Mouse (Mus musculus) heart, adult 9 months (tissue): Measurements from ENCODE around the gene Ttc39b.
A peak's percentile ranks its signal among the peaks of the same experiment; 100 is the strongest.

Source experiments
- DNase-seq, 2 experiments: peaks; one replicate each; pipeline ENCODE4 v3.0.0; 2022; ENCODE audit warnings: low spot score in 2 of 2

Ttc39b gene

DNA sequence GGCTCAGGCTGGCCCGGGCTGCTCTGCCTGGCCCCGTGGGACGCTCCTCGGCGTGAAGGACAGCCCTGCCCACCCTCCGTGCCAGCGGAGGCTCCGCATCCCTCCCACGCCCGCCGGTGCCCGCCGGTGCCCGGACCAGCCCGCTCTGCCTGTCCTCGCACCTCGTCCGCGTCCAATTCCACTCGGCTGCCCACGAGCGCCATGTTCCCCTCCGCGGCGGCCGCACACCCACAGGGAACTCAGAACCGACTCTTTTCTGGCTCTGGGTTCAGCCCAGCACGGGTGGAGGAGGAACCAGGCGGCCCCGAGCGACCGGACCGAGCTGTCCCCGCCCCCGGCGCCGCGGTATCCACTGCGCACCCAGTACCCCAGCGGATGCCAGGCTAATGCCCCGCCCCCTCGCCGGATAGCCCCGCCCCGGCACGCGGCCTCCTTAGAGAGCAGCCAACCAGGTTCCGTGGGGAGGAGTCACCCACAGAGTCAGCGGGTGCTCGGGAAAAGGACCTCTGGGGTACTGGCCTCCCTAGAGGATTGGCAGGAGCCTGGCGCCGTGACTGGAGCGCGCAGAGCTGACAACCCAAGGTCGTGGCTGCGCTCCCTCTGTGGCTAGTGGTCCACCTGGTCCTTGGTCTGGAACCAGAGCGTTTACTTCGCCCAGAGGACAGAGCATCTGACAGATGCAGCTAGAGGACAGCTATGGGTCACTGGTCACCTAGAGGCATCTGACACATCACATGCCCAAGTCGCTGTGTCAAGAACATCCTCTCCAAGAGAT is at the start of gene Ttc39b:
Ttc39b (minus strand) TSS at position 346 of the 775 bp plus-strand sequence.
- DNase-seq = peak; percentile 98 to 99

DNA sequence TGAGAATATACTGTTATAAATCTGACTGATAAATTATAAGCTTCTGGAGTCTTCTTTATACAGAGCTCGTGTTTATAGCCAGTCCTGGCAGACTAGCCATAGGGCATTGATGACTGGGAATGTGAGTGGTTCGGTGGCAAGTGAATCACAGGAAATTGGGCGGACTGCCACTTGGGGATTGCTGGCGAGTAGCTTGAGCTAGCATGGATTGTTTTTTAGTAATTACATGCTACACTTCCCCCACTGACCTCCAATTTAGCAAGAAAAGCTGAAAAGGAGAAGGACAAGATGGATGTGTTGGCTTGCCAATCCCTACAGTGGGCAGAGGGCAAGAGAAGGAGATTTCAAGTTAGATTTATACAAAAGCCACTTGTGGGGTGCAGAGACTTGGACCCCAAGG is 49.3 kb upstream of the Ttc39b start:
- DNase-seq = no peak

DNA sequence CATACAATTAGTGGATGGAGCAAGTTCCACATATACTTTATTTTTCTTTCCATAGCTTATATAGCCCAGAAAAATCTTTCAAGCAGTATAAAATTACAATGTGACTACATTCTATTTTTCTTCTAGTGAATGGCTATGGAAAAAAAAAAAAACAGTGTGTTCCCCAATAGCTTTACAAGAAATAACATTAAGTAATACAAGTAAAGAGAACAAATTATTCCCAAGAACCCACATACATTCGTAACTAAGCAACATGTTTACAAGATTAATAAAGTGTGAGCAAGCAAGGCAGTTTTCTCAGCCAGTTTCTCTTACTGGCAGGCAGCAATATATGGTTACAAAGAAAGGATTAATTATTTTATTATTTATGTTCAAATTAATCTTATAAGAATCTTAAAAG is 33.7 kb upstream of the Ttc39b start:
- no peak for DNase-seq

DNA sequence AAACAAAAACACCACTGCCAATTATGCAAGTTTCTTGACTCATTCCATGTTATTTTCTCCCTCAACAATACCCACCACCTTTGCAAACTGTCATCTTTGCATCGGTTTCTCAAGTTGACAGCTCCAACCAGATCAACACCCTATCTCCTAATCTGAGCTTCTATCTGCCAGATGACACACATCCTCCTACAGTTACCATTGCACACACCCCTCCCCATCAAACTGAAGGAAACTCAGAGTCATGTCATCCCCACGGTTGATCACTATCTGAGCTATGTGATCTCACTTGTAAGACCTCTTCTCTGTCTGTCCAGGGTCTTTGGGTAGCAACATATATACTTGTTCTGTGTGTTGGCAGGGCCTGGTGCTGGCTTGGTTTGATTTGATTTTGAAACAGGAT is 30.7 kb upstream of the Ttc39b start:
- DNase-seq = no peak

DNA sequence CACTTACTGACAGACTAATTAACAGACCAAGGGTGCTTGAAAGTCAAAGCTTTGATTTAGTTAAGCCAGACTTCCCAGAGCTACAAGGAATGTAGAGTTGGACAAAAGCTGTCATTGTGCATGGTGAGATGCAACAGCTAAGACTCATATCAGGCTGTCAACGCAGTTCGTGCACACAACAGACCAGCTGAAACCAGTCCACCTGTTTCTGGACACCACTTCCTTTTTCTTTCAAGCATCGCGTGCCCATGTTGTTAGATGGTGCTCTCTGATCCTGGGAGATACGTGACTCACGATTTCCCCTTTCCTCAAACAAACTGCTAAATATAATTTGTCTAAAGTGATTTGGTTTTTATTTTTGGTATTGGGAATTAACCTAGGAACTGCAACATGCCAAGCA is 29.9 kb upstream of the Ttc39b start:
- peak in 1 of 2 experiments; percentile 12 for DNase-seq

- DNase-seq = no peak
Measured at GRCm38 (mm10) chr4:83353276-83353675, 29.2 kb upstream of the Ttc39b start.

- peak; percentile 91 to 95 for DNase-seq
Measured at GRCm38 (mm10) chr4:83350719-83351118, 26.7 kb upstream of the Ttc39b start.

GRCm38 (mm10) chr4:83348970-83349369 is 24.9 kb upstream of the Ttc39b start:
- DNase-seq = no peak

DNA sequence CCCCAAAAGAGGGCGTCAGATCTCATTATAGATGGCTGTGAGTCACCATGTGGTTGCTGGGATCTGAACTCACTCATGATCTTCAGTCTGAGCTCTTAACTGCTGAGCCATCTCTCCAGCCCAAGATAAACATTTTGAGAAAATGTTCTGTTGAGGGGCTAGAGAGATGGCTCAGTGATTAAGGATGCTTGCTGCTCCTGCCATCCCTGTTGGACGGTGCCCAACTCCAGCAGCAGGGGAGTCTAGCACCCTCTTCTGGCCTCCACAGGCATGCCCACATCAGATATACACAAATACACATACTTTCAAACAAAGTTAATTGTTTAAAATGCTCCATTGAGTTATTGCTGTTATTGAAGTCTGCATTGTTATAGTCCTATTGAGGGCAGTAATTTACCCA is 19.8 kb upstream of the Ttc39b start:
- DNase-seq = no peak

GRCm38 (mm10) chr4:83343146-83343823 is 19.2 kb upstream of the Ttc39b start:
- no peak for DNase-seq

- no peak for DNase-seq
Measured at GRCm38 (mm10) chr4:83342268-83342970, 18.4 kb upstream of the Ttc39b start.

DNA sequence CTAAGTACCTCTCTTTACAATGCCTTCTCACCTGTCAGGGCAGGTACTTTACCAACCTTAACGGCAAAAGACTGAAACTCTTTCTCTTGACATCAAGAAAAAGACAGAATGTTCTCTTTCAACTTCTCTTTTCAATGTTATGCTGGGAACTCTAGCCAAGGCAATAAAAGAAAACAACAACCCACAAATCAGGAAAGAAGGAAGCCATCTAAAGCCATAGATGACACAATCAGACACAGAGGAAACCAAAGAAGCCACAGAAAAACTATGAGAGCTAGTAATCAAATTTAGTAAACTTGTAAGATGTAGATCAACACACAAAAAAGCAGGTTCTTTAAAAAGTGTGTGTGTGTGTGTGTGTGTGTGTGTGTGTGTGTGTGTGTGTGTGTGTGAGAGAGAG is 15.3 kb upstream of the Ttc39b start:
- no peak for DNase-seq

GRCm38 (mm10) chr4:83337717-83338116 is 13.7 kb upstream of the Ttc39b start:
- DNase-seq = no peak

GRCm38 (mm10) chr4:83330369-83330768 is 6.3 kb upstream of the Ttc39b start:
- DNase-seq = no peak

DNA sequence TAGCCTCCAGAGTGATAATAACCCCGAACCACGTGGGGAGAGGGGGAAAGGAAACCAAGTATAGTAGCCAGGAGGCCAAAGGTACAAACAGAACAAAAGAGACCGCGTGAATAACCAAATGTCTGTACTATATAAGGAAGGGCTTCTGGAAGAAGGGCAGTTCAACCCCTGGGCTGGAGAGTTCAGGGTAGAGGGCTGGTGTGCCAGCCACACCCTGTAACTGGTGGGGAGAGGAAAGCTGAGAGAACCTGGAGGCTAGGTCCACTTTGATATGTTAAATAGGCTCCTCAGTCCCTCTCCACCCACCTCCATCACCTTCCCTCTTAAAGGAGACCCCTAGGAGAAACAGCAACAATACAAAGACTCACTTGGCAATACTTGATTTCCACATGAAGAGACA is 5.6 kb upstream of the Ttc39b start:
- DNase-seq = no peak

DNA sequence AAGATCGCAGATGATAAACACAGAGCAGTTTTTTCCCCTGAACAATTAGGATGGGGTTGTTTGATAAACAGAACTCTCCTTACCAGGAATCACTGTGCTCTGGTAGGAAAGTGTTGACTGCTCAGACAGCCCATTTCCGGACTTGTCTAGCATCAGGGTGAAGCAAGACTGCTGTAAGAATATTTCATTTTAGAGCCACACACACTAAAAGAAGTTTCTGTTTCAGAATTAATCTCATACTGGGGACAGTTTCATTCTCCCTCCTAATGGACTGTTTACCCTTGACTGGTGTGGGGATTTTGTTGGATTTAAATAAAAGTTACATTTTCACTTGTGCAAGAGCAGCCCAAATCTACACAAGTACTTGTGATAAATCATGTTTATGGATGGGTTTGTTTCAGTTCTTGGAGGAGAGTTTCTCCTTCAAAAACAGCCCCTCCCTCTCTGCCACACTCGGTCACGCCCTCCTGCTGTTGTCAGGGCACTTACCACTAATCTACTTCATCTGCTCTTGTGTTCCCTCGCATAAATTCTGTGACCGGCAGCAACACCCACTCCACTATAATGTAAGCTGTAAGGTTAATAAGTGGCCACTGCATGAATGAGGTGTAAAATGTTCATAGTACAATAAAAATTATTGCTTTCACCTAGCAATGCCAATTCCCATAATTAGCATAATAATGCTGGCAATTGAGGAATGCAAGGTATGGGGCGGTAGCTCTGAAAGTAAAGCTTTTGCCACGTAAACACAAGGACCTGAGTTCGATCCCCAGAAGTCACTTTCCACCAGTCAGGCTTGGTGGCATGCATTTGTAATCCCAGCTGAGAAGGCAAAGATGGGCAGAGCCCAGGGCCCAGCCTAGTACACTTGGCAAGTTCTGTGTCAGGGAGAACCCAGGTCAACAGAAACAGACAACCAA is 4.2 kb upstream of the Ttc39b start:
- DNase-seq = no peak

DNA sequence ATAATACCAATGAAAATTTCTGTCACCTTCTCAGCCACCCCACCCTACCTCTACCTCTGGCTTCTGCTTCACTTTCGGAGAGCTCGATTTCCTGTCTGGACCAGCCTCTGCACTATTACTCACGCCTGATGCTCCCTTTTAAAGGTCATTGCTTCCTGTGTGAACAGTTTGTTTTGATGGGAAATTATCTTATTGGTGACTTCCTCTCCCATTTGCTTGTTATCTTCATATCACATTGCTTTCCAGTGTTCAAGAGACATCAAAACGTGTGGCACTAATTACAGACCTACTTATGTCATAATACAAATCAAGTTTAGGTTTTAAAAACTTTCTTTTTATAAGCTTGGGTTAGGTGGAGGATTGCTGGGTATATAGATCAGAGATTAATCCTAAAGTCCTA is 3.5 kb upstream of the Ttc39b start:
- DNase-seq = no peak

- DNase-seq = no peak
Measured at GRCm38 (mm10) chr4:83325366-83325765, 1.3 kb upstream of the Ttc39b start.

DNA sequence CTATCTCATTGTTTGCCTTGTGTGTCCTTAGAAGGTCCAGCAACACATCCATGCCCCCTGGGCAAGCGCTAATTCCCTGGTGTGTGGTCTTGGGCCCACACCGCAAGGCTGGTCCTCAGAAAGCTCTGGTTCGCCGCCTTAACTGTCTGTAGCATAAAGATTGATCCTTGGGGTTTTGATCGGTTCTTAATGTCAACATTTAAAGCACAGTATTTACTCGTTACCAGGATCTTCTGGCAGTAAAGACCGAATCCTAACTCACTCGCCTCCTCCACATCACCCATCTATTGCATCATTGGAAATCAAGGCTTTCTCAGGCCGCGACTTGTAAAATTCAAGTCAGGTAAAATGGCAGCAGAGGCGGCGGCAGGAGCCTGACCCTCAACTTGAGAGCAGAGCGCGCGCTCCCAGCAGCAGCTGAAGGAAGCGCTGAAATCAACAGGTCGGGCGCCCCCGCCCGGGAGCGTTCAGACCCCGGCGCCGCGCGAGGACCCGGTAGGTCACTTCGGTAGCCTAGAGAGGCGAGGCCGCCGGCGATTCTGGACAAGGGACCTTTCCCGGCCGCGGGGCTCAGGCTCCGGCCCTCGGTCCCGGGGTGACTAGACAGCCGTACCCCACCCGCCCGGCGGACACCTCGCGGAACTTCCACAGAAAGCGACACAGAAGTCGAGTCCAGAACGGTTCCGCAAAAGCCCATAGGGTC is 703 bp downstream of the Ttc39b start:
- DNase-seq = peak; percentile 84 to 87

GRCm38 (mm10) chr4:83319736-83320135 is 4.3 kb downstream of the Ttc39b start:
- no peak for DNase-seq

GRCm38 (mm10) chr4:83318758-83319157 is 5.3 kb downstream of the Ttc39b start:
- no peak for DNase-seq
